Mouse (Mus musculus) heart, adult 2 months (tissue): ENCODE results near the gene Aak1.

Experiments used
- CTCF ChIP-seq: fragments of 200-600 bp; IDR thresholded peaks from 2 replicates; pipeline ENCODE4 v1.8.1; 2022; ENCODE audit warnings: antibody characterized with exemption, mild to moderate bottlenecking, moderate library complexity
- EP300 ChIP-seq: fragments of 200-500 bp; IDR thresholded peaks from 2 replicates; pipeline ENCODE4 v1.6.1; 2011; ENCODE audit warnings: low read depth, low read length, control low read depth; ENCODE audit not compliant: insufficient read depth

GRCm38 (mm10) chr6:87002521-87003055 lies 153.3 kb downstream of the Aak1 start:
- TF ChIP-seq EP300 (0 out of 2 replicates have a peak, but pooled peaks have one; percentile 5), CTCF (peak; percentile 95)
